Mouse (Mus musculus) heart, postnatal 0 days (tissue): ENCODE results near the gene Cux2. TPM values are rescaled to one million over a fixed set of nuclear protein-coding genes. Genes with fewer than 3 reads are reported as not detected.

Experiments used
- ATAC-seq: fragments of 200-750 bp; cut with Nextera tagmentation; 2 replicates; pipeline ENCODE4 v1.8.0; 2017; ENCODE audit warnings: low read depth, moderate number of reproducible peaks, moderate library complexity; ENCODE audit not compliant: insufficient read depth
- DNase-seq: peaks from one replicate; pipeline ENCODE4 v3.0.0-alpha.2; 2016; ENCODE audit warnings: low spot score
- H3K27ac ChIP-seq: fragments of 300-500 bp; sonication (generic); 2 replicates; pipeline ENCODE4 v1.5.1; 2014; ENCODE audit warnings: low read depth, mild to moderate bottlenecking
- H3K27me3 ChIP-seq: fragments of 300-500 bp; sonication (generic); 2 replicates; pipeline ENCODE4 v1.6.1; 2014; ENCODE audit warnings: low read length, mixed read lengths; ENCODE audit not compliant: control insufficient read depth, insufficient read depth
- H3K36me3 ChIP-seq: fragments of 300-500 bp; sonication (generic); replicated peaks from 2 replicates; pipeline ENCODE4 v1.6.1; 2014; ENCODE audit warnings: low read length, mixed read lengths; ENCODE audit not compliant: control insufficient read depth, insufficient read depth
- H3K4me1 ChIP-seq: fragments of 300-500 bp; sonication (generic); 2 replicates; pipeline ENCODE4 v1.6.1; 2014; ENCODE audit warnings: antibody characterized with exemption; ENCODE audit not compliant: control insufficient read depth, insufficient read depth
- H3K4me2 ChIP-seq: fragments of 300-500 bp; sonication (generic); 2 replicates; pipeline ENCODE4 v1.6.1; 2014; ENCODE audit warnings: low read depth, mild to moderate bottlenecking, low read length, moderate library complexity
- H3K4me3 ChIP-seq: fragments of 300-500 bp; sonication (generic); 2 replicates; pipeline ENCODE4 v1.5.1; 2014; ENCODE audit warnings: low read depth, low read length
- H3K9ac ChIP-seq: fragments of 300-500 bp; sonication (generic); replicated peaks from 2 replicates; pipeline ENCODE4 v1.6.1; 2014; ENCODE audit warnings: low read depth, low read length, mixed read lengths
- H3K9me3 ChIP-seq: fragments of 300-500 bp; sonication (generic); replicated peaks from 2 replicates; pipeline ENCODE4 v1.6.1; 2016; ENCODE audit warnings: low read length; ENCODE audit not compliant: control insufficient read depth
- CTCF ChIP-seq: IDR thresholded peaks from 2 replicates; pipeline ENCODE4 v1.5.1; 2016; ENCODE audit warnings: antibody characterized with exemption, control low read depth, low read depth
- EP300 ChIP-seq: IDR thresholded peaks from 2 replicates; pipeline ENCODE4 v1.6.1; 2016; ENCODE audit warnings: antibody characterized with exemption, low read depth
- WGBS: fragments of 180-500 bp; shearing (Covaris S2); extraction: QIAGEN DNeasy Blood & Tissue Kit; methylation state at CpG from one replicate; pipeline ENCODE4 v1.1.7; 2014; 5-methylcytosine and 5-hydroxymethylcytosine counted together
- polyA plus RNA-seq: library from polyadenylated mRNA; unstranded; fragments of >200 nt; fragmentation: Nextera tagmentation; extraction: Ambion mirVana; gene quantifications from 2 replicates; pipeline ENCODE4 v1.2.1, GENCODE M21; 2015
- total RNA-seq: library from RNA; depleted of rRNA; stranded (reverse); fragments of >200 nt; gene quantifications from 2 replicates; pipeline ENCODE4 v1.2.3, GENCODE M21; 2014; ENCODE audit warnings: low replicate concordance; rRNA removed

The Cux2 gene
- total RNA-seq: 3.3 and 9.5 TPM in 2 replicates
- 1.3 and 1.4 TPM in 2 replicates for polyA plus RNA-seq

DNA sequence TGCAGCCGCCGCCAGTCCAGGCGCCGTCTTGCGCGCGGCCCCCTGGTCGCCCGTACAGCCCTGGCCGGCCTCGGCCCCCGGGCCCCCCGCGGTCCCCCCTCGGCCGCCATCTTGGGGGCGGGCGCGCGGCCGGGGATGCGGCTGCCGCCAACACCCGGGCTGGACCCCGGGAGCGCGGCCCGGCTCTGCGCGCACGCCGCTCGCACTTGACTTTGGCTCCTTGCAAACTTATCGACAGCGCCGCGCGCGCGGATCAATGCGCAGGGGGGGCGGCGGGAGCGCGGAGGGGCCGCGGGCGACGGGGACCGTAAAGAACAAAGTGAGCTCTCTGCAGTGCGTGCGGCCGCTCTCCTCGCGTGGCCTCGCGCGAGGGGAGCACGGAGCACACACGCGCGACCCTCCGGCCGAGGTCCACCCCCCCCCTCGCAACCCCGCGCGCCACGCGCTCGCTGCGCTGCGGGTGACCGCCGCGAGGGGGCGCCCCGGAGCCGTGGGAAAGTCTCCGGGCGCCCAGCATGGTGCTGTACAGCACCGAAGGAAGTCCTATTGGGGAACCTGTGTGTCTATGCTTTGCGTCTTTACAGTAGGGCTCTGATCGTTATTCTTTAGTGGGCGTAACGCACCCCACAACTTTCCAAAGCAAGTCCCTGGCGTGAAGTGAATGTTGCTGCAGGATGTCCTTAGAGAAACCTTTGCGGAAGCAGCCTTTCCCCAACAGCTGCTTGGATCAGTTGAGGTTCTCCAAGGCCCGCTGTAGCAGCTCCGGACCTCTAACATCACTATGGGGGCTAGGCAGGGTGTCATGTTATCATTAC is at the start of gene Cux2:
Cux2 (minus strand) TSS at position 86 of the 815 bp plus-strand sequence.
- Histone ChIP-seq H3K9ac (peak within 1 kb of the TSS; percentile 69), H3K27ac (0 out of 2 replicates have a peak within 1 kb of the TSS, but pooled peaks have one; percentile 36), H3K4me3 (peak within 1 kb of the TSS; percentile 76), H3K36me3 (no peaks in the 10 kb centered on the region), H3K4me2 (peak within 1 kb of the TSS; percentile 78), H3K4me1 (peaks cover 10% of the 10 kb centered on the region), H3K27me3 (peaks cover 36% of the 10 kb centered on the region), H3K9me3 (no peaks in the 10 kb centered on the region)
- TF ChIP-seq EP300: no peak
- TF ChIP-seq CTCF: peak; percentile 50
- 1% methylated on average over 57 of the region's 90 CpGs for WGBS
- peak; percentile 46 for DNase-seq
- peak; percentile 84 for ATAC-seq

GRCm38 (mm10) chr5:122094439-122094838 is 44.5 kb upstream of the Cux2 start:
- no peaks in the 10 kb centered on the region for H3K27me3 ChIP-seq
- peak overlapping the region; percentile 93 for H3K27ac ChIP-seq
- WGBS: 35% methylated on average over 10 of the region's 10 CpGs
- H3K4me2 ChIP-seq: peak overlapping the region; percentile 57
- peak; percentile 73 for ATAC-seq
- no peaks in the 10 kb centered on the region for H3K9me3 ChIP-seq
- H3K9ac ChIP-seq: peak overlapping the region; percentile 67
- peak overlapping the region; percentile 41 for H3K4me3 ChIP-seq
- peak; percentile 93 for DNase-seq
- peak; percentile 99 for TF ChIP-seq EP300
- TF ChIP-seq CTCF: no peak
- peaks cover 10% of the 10 kb centered on the region; the same call in 1 of the 2 replicates for H3K36me3 ChIP-seq
- peaks cover 8% of the 10 kb centered on the region for H3K4me1 ChIP-seq

- Histone ChIP-seq H3K27ac (peak overlapping the region; percentile 93), H3K27me3 (no peaks in the 10 kb centered on the region), H3K4me2 (peak overlapping the region; percentile 57), H3K9me3 (no peaks in the 10 kb centered on the region), H3K4me3 (peak overlapping the region; percentile 41), H3K9ac (peak overlapping the region; percentile 67), H3K36me3 (peaks cover 10% of the 10 kb centered on the region; the same call in 1 of the 2 replicates), H3K4me1 (peaks cover 8% of the 10 kb centered on the region)
- ATAC-seq (no peak), DNase-seq (peak; percentile 49)
- WGBS: 33% methylated on average over 14 of the region's 14 CpGs
- TF ChIP-seq EP300: no peak
- no peak for TF ChIP-seq CTCF
These were observed 43.8 kb upstream of the Cux2 start for GRCm38 (mm10) chr5:122093734-122094133.

- peaks cover 8% of the 10 kb centered on the region for H3K4me1 ChIP-seq
- 31% methylated on average over 11 of the region's 11 CpGs for WGBS
- H3K27ac ChIP-seq: peak overlapping the region; percentile 93
- H3K36me3 ChIP-seq: peaks cover 10% of the 10 kb centered on the region; the same call in 1 of the 2 replicates
- no peaks in the 10 kb centered on the region for H3K9me3 ChIP-seq
- peak; percentile 91 for DNase-seq
- no peaks in the 10 kb centered on the region for H3K27me3 ChIP-seq
- peak overlapping the region; percentile 67; the same call in 1 of the 2 replicates for H3K9ac ChIP-seq
- peak; percentile 86 for ATAC-seq
- H3K4me2 ChIP-seq: peak overlapping the region; percentile 57; the same call in 1 of the 2 replicates
- H3K4me3 ChIP-seq: peak overlapping the region; percentile 41
- peak; percentile 96 for TF ChIP-seq EP300
- TF ChIP-seq CTCF: peak; percentile 32; the same call in 1 of the 2 replicates
These were observed 42.9 kb upstream of the Cux2 start for GRCm38 (mm10) chr5:122092794-122093193.

DNA sequence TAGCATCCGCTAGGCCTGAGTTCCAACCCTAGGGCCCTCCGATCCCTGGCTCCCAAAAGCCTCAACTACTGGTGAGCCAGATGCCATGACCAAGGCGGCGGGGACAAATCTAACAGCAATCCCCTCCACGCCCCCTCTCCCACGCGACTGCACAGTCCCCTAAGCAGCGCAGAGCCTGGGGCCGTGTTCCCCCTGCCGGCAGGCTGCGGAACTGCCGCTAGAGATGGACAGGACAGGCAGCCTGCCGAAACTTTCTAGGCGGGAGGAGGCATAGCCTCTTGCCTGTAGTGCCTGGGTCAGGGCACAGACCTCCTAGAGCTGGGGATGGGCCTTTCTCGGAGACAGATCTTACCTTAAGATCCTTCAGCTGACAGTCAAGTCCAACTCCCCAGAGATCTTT is 41.2 kb upstream of the Cux2 start:
- DNase-seq (peak; percentile 31), ATAC-seq (no peak)
- peaks cover 6% of the 10 kb centered on the region; the same call in 1 of the 2 replicates for H3K36me3 ChIP-seq
- H3K27ac ChIP-seq: peak overlapping the region; percentile 93; the same call in 1 of the 2 replicates
- H3K4me1 ChIP-seq: peaks cover 9% of the 10 kb centered on the region
- H3K9ac ChIP-seq: no peak overlapping the region
- H3K27me3 ChIP-seq: no peaks in the 10 kb centered on the region
- no peak overlapping the region for H3K4me3 ChIP-seq
- H3K4me2 ChIP-seq: no peak overlapping the region
- TF ChIP-seq EP300: no peak
- TF ChIP-seq CTCF: peak; percentile 89
- no peaks in the 10 kb centered on the region for H3K9me3 ChIP-seq
- 19% methylated on average over 15 of the region's 15 CpGs for WGBS
